Mouse (Mus musculus) myocyte (in vitro differentiated cells): ENCODE data around the gene Trim21. TPM values are rescaled to one million over a fixed set of nuclear protein-coding genes. Genes with fewer than 3 reads are reported as not detected.

Experiments used
- H3K27me3 ChIP-seq: one replicate; pipeline ENCODE4 v1.6.1; 2011; ENCODE audit not compliant: control insufficient read depth, insufficient read depth, insufficient read length
- H3K36me3 ChIP-seq: one replicate; pipeline ENCODE4 v1.6.1; 2011; ENCODE audit not compliant: control insufficient read depth, insufficient read depth
- H3K4me2 ChIP-seq: one replicate; pipeline ENCODE4 v1.6.1; 2011; ENCODE audit warnings: low read depth, control low read depth
- H3K4me3 ChIP-seq: one replicate; pipeline ENCODE4 v1.5.1; 2011; ENCODE audit warnings: mild to moderate bottlenecking, control low read depth, moderate library complexity
- H3K79me2 ChIP-seq: one replicate; pipeline ENCODE4 v1.6.1; 2011; ENCODE audit not compliant: control insufficient read depth, insufficient read depth
- H3ac ChIP-seq: one replicate; pipeline ENCODE4 v1.6.1; 2011; ENCODE audit not compliant: control insufficient read depth, insufficient read length
- CEBPB ChIP-seq: IDR thresholded peaks from 2 replicates; pipeline ENCODE4 v1.6.1; 2011; ENCODE audit warnings: mild to moderate bottlenecking, moderate library complexity; ENCODE audit not compliant: poor library complexity, insufficient read depth, severe bottlenecking
- E2F4 ChIP-seq: IDR thresholded peaks from one replicate; pipeline ENCODE4 v1.6.1; 2011; ENCODE audit warnings: mild to moderate bottlenecking, control low read depth, moderate library complexity; ENCODE audit not compliant: insufficient read depth
- MAX ChIP-seq: IDR thresholded peaks from one replicate; pipeline ENCODE4 v1.6.1; 2011; ENCODE audit warnings: low read depth, mild to moderate bottlenecking, control low read depth
- MYOD1 ChIP-seq, 3 experiments: IDR thresholded peaks; one replicate each; pipeline ENCODE4 v1.6.1; 2011; ENCODE audit warnings: control low read depth in 2 of 3, low read depth in 2 of 3, mild to moderate bottlenecking in 2 of 3, moderate library complexity in 1 of 3; ENCODE audit not compliant: insufficient read length in 2 of 3, control insufficient read depth in 1 of 3
- MYOG ChIP-seq, 3 experiments: IDR thresholded peaks; one replicate each; pipeline ENCODE4 v1.6.1; 2011; ENCODE audit warnings: control low read depth in 2 of 3, low read depth in 2 of 3, mild to moderate bottlenecking in 2 of 3; ENCODE audit not compliant: insufficient read length in 2 of 3, control insufficient read depth in 1 of 3, insufficient read depth in 1 of 3
- POLR2A ChIP-seq: IDR thresholded peaks from one replicate; pipeline ENCODE4 v1.6.1; 2011; ENCODE audit warnings: low read depth, mild to moderate bottlenecking, control low read depth, moderate library complexity; ENCODE audit not compliant: insufficient read length
- POLR2AphosphoS2 ChIP-seq: IDR thresholded peaks from one replicate; pipeline ENCODE4 v1.6.1; 2011; ENCODE audit warnings: low read depth, control low read depth; ENCODE audit not compliant: insufficient read length
- REST ChIP-seq: IDR thresholded peaks from one replicate; pipeline ENCODE4 v1.6.1; 2011; ENCODE audit warnings: mild to moderate bottlenecking, control low read depth, moderate library complexity; ENCODE audit not compliant: insufficient read depth, insufficient read length
- SRF ChIP-seq: IDR thresholded peaks from one replicate; pipeline ENCODE4 v1.6.1; 2011; ENCODE audit warnings: low read depth; ENCODE audit not compliant: control insufficient read depth, insufficient read length
- TCF12 ChIP-seq: IDR thresholded peaks from one replicate; pipeline ENCODE4 v1.6.1; 2011; ENCODE audit warnings: mild to moderate bottlenecking, control low read depth; ENCODE audit not compliant: poor library complexity, insufficient read depth, severe bottlenecking
- TCF3 ChIP-seq: IDR thresholded peaks from one replicate; pipeline ENCODE4 v1.6.1; 2011; ENCODE audit warnings: low read depth, control low read depth; ENCODE audit not compliant: insufficient read length
- USF1 ChIP-seq: IDR thresholded peaks from one replicate; pipeline ENCODE4 v1.6.1; 2011; ENCODE audit warnings: low read depth, mild to moderate bottlenecking, control low read depth, moderate library complexity
- polyA plus RNA-seq: library from polyadenylated mRNA; unstranded; fragments of >200 nt; fragmentation: generic; extraction: Trizol; gene quantifications from one replicate; pipeline ENCODE4 v1.2.1, GENCODE M21; 2012; ENCODE audit warnings: missing spikeins

Trim21 gene
- polyA plus RNA-seq, 1 experiment, result 0.43 TPM

DNA sequence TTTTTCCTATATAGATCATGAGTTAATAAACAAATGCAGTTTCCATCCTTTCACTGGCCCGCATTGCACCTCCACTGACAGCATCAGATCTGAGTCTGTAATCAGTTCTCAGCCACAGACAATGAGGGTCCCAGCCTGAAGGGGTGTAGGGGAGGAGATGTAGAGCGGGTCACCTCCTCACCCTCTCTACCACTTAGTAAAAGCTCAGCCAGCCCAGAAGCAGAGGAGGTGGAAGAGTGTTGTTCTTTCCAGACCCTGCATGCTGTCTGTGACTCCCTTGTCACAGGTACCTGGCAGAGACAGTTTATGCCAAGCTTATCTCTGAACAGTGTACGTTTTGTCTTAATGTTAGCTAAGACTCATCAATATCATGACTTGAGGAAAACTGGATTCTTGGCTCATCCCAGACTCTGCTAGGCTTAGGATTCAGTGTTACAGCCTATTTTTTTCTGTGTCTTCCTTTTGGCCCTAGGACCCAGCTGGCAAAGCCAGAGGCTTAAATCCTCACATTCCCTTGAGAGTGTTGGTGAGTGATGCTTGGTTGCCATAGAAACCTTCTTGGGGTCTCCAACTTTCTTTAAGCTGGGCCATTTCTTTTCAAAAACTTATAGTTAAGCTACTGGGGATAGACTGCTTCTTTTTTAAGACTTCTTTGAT lies 8.0 kb upstream of the Trim21 start:
- no peaks in the 10 kb centered on the region for H3K27me3 ChIP-seq
- TF ChIP-seq MYOG (IDR thresholded peaks at IDR 0.05; ENCODE audit: control insufficient read depth in 1 of 3, insufficient read depth in 1 of 3, insufficient read length in 2 of 3, low read depth in 2 of 3) (no peak), REST (no peak), MYOD1 (IDR thresholded peaks at IDR 0.05; ENCODE audit: control insufficient read depth in 1 of 3, insufficient read length in 2 of 3, low read depth in 2 of 3) (no peak), MAX (no peak), CEBPB (no peak), POLR2AphosphoS2 (no peak), SRF (no peak), TCF12 (no peak), E2F4 (no peak), POLR2A (no peak), TCF3 (no peak), USF1 (no peak)
- H3ac ChIP-seq, result no peak overlapping the region
- H3K4me2 ChIP-seq, result no peak overlapping the region
- no peaks in the 10 kb centered on the region for H3K36me3 ChIP-seq
- no peaks in the 10 kb centered on the region for H3K79me2 ChIP-seq
- no peak overlapping the region for H3K4me3 ChIP-seq

DNA sequence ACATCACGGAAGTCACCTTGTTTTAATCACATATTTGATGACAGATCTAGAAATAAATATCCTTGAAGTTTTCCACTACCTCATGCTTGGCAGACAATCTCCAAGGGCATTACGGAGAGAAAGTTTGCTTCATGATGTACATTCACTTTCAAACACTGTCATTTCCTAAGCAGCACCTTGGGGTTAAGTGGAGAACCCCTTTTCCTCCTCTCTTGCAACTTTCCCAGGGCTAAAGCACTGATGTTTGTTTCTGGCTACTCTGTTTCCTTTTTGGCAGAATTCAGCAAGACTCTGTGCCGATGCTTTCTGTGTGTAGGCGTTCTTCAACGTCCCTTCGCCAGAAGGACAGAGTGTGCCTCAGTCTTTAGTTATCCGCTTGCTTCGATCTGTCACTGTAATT lies 5.9 kb upstream of the Trim21 start, which contains the start of gene Olfr550:
Gene Olfr550 (plus strand): TSS at position 301 of the 400 bp plus-strand sequence.
- no peak for TF ChIP-seq TCF12
- no peak for TF ChIP-seq MYOG (IDR thresholded peaks at IDR 0.05; ENCODE audit: control insufficient read depth in 1 of 3, insufficient read depth in 1 of 3, insufficient read length in 2 of 3, low read depth in 2 of 3)
- TF ChIP-seq SRF, result no peak
- no peak for TF ChIP-seq MAX
- no peak for TF ChIP-seq TCF3
- TF ChIP-seq E2F4, result no peak
- TF ChIP-seq REST, result no peak
- no peak for TF ChIP-seq POLR2A
- no peak for TF ChIP-seq POLR2AphosphoS2
- no peak for TF ChIP-seq CEBPB
- no peak for TF ChIP-seq MYOD1 (IDR thresholded peaks at IDR 0.05; ENCODE audit: control insufficient read depth in 1 of 3, insufficient read length in 2 of 3, low read depth in 2 of 3)
- TF ChIP-seq USF1, result no peak
- H3K4me3 ChIP-seq, result no peak within 1 kb of the TSS
- H3K79me2 ChIP-seq, result no peaks in the 10 kb centered on the region
- H3ac ChIP-seq, result no peak within 1 kb of the TSS
- H3K36me3 ChIP-seq, result no peaks in the 10 kb centered on the region
- H3K4me2 ChIP-seq, result no peak within 1 kb of the TSS
- H3K27me3 ChIP-seq, result no peaks in the 10 kb centered on the region

DNA sequence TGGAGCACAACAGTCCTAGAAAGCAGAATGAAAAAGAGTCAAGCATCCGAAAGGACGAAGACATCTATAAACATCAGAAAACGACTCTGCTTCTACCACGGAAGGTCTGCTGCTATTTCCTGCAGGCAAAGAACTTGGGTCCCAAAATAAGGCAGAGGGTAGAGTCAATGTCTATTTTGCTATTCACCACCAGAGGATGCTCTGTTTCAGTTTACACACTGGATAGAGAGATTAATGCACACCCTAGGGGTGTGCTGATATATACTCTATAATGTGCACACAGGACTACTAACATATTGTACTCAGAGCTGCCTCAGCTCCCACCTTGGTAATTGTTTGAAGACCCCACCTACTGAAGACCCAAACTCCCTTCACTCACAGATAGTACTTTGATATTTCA lies 933 bp upstream of the Trim21 start:
- Histone ChIP-seq H3K27me3 (no peaks in the 10 kb centered on the region), H3K79me2 (no peaks in the 10 kb centered on the region), H3K36me3 (no peaks in the 10 kb centered on the region), H3ac (no peak overlapping the region), H3K4me2 (no peak overlapping the region), H3K4me3 (no peak overlapping the region)
- TF ChIP-seq MAX (no peak), TCF12 (no peak), POLR2AphosphoS2 (no peak), SRF (no peak), USF1 (no peak), REST (no peak), MYOG (IDR thresholded peaks at IDR 0.05; ENCODE audit: control insufficient read depth in 1 of 3, insufficient read depth in 1 of 3, insufficient read length in 2 of 3, low read depth in 2 of 3) (no peak), TCF3 (no peak), CEBPB (no peak), MYOD1 (IDR thresholded peaks at IDR 0.05; ENCODE audit: control insufficient read depth in 1 of 3, insufficient read length in 2 of 3, low read depth in 2 of 3) (no peak)

DNA sequence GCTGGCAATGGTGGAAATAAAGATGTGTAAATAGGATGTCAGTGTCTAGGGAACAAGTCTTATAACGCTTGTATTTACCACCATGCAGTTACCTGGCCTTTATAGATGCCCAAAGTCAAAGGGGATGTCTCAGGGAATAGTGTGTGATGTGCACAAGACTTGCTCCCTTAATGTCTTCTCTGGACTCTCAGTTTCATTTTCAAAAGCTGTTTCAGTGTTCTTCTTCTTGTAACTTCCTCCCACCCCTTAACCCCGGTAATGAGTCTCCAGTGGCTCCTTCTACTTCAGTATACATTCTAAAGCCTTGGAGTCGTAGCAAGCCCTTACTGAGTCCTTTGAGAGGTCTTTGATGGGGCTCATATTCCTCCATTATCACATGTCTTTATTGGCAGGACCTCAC lies 12.0 kb downstream of the Trim21 start:
- TF ChIP-seq POLR2A, result no peak
- TF ChIP-seq POLR2AphosphoS2, result no peak
- TF ChIP-seq MYOD1 (IDR thresholded peaks at IDR 0.05; ENCODE audit: control insufficient read depth in 1 of 3, insufficient read length in 2 of 3, low read depth in 2 of 3), result no peak
- TF ChIP-seq CEBPB, result no peak
- TF ChIP-seq TCF12, result no peak
- TF ChIP-seq SRF, result no peak
- TF ChIP-seq E2F4, result no peak
- no peak for TF ChIP-seq MAX
- TF ChIP-seq TCF3, result no peak
- no peak for TF ChIP-seq USF1
- TF ChIP-seq REST, result no peak
- TF ChIP-seq MYOG (IDR thresholded peaks at IDR 0.05; ENCODE audit: control insufficient read depth in 1 of 3, insufficient read depth in 1 of 3, insufficient read length in 2 of 3, low read depth in 2 of 3), result no peak
- Histone ChIP-seq H3K27me3 (no peaks in the 10 kb centered on the region), H3K79me2 (no peaks in the 10 kb centered on the region), H3K4me2 (no peak overlapping the region), H3K36me3 (no peaks in the 10 kb centered on the region), H3K4me3 (no peak overlapping the region), H3ac (no peak overlapping the region)
